Mouse (Mus musculus) adrenal gland, postnatal 10 days (tissue): Measurements from ENCODE around the gene Foxl2. TPM values are rescaled to one million over a fixed set of nuclear protein-coding genes. Genes with fewer than 3 reads are reported as not detected.
A peak's percentile ranks its signal among the peaks of the same experiment; 100 is the strongest.

Source experiments
- DNase-seq: peaks from one replicate; pipeline ENCODE4 v3.0.0; 2021; ENCODE audit warnings: mixed read lengths
- total RNA-seq, 2 experiments: library from RNA; stranded (reverse); gene quantifications; 2 replicates each; pipeline ENCODE4 v1.2.3; 2021

Gene Foxl2
- total RNA-seq, 2 experiments from 2014 or later = not detected

DNA sequence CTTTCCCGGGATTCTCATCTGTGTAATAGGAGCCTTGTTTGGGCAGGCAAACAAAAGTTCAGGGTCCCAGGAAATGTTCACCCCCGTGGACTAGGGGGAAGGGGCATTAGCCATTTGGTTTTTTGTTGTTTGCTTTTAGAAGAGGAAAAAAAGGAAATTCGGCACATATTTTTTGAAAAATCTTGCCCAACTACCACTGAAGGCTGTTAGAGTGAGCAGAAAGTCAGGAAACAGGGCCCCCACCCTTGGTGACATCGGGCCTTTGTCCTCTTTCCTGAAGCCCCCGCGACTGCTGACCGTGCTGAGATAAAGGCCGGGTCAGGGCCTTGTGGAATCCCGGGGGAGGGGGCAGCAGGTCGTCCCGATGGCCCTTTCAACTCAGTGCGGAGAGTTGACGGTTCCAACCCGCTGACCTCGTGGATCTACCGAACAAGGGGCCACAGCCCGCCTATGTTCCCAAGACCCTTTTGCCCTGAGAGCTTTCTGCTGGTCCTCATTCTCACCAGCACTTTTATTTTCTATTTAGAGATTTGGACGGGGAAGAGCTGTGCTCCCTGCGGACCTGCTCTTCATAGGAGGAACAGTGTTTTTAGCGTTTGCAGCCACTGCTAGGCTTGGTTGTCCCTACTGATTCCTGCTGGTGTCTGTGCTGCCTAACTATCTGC lies 7.5 kb downstream of the Foxl2 start:
- no peak for DNase-seq

DNA sequence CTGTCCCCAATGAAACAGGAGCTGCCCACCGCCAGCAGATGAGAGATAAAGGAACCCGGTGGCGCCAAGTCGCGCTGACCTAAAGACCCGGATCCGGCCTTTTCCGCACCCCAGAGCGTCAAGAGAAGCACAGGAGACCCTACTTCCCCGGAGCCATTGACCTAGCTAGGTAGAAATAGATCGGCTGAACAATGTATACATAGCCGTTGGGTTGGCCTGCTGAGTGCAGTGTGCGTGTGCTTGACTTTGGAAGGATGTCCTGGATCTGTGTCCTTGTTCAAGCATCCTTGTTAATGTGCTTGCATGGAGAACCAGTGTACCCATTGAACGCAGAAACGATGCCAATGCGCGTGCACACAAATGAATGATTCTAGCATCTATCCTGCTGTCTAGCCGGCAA lies 8.6 kb downstream of the Foxl2 start:
- no peak for DNase-seq

DNA sequence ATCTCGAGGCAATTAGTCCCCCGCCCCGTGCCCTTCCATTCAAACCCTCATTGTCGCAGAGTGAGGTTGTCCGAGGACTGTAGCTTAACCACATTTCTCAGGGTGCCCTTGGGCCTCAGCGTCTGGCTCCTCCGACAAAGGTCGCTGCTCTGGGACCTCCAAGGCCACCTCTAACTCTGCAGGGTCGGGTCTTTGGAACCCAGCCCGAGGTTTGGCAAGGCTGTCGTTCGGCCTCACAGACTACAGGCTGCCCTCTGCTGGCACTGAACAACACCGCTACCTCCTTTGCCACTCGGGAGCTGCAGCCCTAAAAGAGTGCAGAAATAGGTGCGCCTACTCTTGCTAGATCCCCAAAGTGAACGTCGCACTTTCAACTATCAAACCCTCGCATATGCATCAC lies 10.0 kb downstream of the Foxl2 start:
- DNase-seq = peak; percentile 79

DNA sequence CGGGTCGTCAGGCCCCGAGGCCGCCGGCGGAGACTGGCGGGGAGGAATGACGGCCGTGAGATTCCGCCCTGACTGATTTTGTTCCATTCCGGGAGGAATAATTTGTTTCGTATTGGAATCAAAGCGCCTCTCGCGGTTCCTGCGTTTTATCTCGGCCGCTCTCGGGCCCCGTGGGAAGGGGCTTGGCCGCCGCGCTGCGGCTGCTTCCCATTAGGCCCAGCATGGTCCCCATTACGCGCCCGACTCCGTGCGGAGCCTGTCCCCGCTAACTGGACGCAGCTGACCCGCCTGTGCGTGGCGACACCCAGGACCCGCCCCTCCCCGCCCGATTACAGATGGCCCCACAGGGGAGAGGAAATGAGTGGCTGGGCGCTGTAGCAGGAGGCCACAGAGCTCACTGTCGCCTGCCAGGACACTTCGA lies 18.0 kb downstream of the Foxl2 start:
- DNase-seq = no peak

DNA sequence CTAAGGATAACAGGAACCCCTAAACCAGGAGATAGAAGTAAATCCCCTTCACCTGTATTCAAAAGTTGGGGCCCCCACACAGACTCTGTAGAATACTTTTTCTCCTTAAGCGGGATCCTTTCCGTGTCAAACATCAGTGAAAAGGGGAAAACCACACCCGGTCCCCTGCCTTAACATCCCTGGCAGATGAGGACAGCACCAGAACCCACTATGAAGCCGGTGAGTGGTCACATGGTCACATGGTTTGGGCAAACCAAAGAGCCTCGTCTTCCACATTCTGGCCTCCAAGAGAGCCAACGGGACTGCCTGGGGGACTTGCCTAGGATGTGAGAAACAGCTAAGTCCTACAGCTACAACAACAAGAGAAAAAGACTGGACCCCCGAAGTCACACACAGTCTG lies 18.5 kb downstream of the Foxl2 start:
- DNase-seq = no peak

DNA sequence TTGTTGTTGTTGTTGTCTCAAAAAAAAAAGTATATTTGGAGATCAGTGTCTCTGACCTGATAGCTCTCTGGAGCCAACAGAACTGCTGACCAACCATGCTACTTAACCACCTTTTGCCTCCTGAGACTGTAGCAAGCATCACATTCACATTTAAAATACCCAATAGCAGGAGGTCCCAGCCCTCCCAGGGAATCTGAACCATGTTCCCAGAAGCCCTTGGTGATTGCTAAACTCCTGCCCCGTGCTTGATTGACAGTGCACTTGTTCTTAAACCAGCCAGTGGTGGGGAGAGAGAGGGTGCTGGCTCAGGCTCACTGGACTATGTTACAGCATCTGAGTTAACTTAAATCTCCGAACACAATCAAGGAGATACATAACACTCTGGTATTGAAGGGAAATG lies 19.8 kb downstream of the Foxl2 start:
- DNase-seq = no peak

DNA sequence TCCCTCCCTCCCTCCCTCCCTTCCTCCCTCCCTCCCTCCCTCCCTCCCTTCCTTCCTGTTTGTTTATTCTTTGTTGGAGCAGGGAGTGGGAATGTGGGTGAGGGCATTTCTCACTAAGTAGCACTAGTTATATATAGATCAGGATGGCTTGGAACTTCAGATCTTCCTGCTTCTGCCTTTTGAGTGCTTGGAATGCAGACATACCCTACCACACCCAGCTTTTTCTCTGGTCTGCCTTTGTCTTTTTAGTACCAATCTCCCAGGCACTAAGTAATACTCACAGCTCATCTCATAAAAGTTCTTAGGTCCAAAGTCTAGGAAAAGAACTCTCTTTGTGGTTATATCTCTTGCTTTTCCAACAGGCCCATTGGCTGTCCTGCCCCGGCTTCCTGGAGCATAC lies 21.0 kb downstream of the Foxl2 start:
- DNase-seq = no peak

DNA sequence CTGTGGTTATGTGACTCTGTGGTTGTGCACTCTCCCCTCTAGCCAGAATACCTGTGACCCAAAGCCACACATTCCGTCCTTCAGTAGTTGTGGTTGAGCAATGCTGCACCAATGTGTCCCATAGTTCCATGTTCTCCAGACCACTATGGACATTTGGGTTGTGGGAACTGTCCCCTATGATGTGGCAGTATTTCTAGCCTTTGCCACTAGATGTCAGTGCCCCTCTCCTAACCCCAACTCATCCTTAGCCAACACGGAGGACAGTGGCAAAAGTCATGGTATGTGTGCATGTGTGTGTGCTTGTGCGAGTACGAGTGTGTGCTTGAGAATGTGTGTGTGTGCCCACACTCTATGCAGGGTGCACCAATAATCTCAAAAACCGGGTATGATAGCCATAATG lies 21.4 kb downstream of the Foxl2 start:
- no peak for DNase-seq

DNA sequence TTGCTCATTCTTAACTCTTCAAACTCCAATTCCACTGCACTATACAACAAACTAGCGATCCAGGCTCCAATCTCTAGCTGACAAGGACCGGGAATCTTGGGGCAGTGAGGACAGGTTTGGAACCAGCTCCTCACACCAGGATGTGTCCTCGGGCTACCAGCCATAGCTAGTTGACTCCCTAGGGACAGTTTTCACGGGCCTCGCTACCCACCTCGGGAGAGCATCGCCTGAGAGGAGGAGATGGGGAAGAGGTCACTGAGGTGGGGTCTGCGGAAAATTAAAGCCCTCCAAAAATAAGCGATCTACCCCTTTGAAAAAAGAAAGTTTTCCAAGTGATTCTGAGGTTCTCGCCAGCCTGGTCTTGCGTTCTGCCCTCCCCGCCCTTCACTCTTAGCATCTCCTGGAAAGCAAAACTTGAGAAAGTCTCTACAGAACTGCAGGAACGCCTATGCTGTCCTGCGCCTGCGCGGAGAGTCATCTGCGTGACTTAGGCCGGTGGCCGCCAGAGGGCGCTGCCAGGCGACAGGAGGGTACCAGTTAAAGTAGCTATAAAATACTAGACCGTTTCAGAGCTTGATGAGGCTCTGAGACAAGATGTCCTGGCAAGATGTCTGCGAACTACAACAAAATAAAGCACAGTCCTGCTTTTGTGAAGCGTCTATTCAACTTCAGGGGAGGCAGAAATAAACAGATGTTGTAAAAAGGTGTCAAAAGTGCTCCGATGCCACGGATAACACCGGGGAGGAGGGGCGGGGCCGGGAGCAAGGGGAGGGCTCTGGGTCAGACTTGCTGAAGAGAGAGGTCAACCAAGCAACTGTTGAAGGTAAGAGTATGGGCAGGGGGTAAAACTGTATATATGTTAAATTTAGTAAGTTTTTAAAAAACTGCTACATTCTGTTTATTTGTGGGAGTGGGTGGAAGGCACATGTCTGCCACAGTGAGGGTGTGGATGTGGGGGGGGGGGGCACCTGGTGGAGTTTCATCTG lies 24.6 kb downstream of the Foxl2 start:
- DNase-seq = peak; percentile 95

DNA sequence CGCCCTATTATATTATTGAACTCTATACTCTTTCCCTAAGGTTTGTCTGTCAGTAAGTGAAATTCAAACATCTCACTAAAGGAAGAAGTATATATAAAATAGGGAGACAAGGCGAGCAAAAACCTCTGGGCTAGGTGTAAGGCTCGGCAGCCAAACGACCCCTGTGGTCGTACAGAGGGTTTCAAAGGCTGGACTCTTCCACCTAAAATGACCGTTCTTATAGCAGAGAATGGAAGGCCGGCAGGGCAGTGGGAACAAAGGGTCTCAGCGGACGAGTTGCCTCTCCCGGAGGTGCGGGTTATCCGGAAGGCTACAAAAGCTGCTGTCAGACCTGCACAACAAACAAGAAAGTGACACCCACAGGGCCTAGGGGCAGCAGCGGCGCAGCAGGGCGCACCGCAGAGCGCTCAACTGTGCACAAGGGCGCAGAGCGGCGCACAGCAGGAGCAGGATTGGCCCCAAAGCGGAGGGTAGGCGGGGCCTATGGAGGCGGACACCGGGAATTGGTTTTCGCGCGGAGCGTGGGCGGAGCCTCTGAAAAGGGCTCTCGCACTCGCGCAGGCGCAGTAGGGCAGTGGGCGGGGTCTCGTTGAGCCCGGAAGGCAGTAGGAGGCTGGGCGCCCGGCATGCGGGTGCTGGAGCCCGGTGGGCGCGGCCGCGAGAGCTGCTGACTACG lies 30.9 kb downstream of the Foxl2 start, which contains the start of gene Faim:
TSS of gene Faim (plus strand) at position 574 of the 676 bp plus-strand sequence.
- DNase-seq = peak; percentile 100

DNA sequence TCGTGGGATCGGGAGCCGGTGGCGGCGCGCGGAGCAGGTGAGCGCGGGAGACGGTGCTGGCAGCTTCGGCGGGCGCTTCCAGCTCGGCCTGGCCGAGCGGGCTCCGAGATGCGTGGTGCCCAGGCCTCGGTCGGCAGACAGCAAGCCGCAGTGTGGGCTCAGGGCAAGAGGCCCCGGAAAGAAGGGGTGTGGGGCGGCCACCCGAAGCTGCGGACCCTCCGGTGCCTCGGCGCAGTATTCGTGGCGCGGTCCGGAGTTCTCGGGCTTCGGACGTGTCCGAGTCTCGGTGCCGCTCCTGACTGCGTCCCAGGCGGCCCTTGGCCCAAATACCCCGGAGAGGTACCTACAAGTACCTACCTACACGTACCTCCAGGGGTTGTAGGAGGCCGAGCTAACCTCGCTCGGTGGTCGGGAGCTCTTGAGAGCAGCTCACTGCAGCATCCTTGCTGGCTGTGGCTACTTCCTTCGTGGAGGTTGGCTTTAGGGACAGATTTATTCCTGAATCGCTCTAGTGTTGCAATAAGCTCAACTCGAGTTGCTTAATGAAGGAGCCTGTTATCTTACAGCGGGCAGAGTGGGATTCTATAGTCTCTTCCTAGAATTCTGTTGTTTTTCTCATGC lies 31.5 kb downstream of the Foxl2 start:
- no peak for DNase-seq

DNA sequence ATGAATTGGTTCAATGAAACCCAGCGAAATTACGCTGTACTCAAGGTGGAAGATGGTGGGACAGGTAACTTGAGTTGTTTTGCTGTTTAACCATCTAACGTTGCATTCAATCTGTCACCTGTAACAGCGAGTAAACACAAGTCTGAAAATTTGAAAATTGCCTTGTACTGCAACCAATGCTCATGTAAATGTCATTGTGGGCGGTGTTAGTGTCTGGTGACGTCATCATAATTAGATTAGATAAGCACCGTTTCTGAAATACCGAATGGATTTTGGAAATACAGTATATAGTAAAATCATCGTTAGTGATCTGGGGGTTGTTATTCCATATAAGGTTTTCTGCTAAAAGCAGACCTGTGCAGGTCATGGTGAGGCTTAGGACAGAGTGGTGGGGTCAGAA lies 32.0 kb downstream of the Foxl2 start:
- no peak for DNase-seq

DNA sequence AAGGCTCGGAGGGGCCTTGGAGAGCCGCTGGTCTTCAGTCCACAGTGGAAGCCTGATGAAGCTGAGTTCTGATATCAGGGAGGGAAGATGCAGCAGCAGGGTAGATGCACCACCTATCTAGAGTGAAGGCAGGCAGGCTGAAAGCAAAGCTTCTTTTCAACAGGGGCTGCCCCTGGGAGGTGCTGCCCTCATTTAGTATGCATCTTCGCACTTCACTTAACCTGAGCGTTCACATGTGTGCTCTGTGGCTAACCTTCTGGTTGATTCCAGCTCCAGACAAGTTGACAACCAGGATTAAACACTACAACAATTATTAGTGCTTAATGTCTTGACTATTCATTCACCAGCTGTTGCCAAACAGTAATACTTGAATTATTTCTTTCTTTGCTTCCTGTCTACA lies 39.0 kb downstream of the Foxl2 start:
- DNase-seq = no peak

DNA sequence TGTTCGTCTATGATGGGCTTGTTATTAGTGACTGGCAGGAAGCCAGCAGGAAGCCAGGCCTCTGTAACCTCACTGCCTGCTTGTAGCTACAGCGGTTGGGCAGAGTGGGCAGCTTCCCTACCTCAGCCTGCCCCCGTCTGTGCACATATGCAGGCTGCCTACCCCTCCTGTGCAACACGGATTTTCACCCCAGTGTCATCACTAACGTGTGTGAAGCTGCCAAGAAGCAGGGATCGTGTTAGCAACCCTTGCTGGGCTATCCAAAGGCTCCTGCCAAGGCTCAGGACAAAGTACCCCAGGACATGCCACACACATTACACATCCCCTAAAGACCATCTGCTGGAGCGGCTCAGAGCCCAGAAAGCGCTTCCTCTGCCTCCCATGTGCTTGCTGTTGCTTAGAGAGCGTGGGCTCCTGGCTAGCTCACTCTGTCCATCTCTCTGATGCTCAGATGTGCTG lies 44.8 kb downstream of the Foxl2 start:
- DNase-seq = no peak

DNA sequence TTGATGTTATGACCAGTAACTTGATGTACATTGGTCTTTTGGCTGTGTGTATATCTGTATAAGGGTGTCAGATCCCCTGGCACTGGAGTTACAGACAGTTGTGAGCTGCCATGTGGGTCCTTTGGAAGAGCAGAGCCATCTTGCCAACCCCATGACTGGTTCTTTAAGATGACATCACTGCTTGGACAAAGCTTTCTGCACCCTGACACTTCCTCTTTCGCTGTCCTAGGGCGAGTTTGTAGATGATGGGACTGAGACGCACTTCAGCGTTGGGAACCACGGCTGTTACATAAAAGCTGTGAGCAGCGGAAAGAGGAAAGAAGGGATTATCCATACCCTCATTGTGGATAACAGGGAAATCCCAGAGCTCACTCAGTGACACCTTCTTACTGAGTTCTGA lies 46.2 kb downstream of the Foxl2 start:
- no peak for DNase-seq

Other genes starting within 250 kb of the Foxl2 start
- not detected for gene Prr23a1, start 112.8 kb upstream of the Foxl2 start, total RNA-seq
- gene Prr23a2, start 98.8 kb upstream of the Foxl2 start, total RNA-seq = not detected
- gene Prr23a3, start 90.5 kb upstream of the Foxl2 start, total RNA-seq = not detected
- gene 7420426K07Rik, start 52.2 kb upstream of the Foxl2 start, total RNA-seq = not detected
- gene Faim, start 31.1 kb downstream of the Foxl2 start, total RNA-seq = 10 to 100 TPM; 19.1 to 22.2 TPM
- not detected for gene Gm1123, start 80.4 kb downstream of the Foxl2 start, total RNA-seq
- gene Pik3cb, start 185.3 kb downstream of the Foxl2 start, total RNA-seq = 10 to 100 TPM in 1 of 2 experiments, 1 to 10 TPM in 1; 10.0 to 10.6 TPM